Mouse (Mus musculus) frontal cortex, postnatal 25 days (tissue): ENCODE data around the gene Hoxc5.

Experiments used
- DNase-seq, 2 experiments: peaks; one replicate each; pipeline ENCODE4 v3.0.0; 2022; ENCODE audit warnings: low spot score in 2 of 2

Gene Hoxc5

DNA sequence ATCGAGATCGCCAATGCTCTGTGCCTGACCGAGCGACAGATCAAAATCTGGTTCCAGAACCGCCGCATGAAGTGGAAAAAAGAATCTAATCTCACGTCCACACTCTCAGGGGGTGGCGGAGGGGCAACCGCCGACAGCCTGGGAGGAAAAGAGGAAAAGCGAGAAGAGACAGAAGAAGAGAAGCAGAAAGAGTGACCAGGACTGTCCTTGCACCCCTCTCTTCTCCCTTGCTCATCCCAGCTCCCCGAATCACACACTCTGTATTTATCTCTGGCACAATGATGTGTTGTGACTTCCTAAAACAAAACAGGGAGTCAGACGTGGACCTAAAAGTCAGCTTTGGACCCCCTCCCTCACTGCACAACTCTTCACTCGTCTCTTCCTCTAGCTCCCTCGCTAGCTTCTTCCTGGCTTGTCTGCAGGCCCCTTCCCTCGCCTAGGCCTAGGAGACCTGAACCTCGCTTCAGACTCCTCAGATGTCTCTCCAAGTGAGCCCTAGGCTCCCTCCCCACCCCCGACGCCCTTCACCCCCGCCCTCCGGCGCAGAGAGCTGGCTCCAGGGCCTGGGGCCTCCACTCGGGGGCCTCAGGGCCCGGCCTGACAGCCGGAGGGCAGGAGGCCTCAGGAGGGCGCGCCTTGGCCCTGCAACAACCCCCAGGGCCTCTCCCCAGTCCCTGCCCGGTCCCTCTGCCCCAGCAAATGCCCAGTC is 43.8 kb downstream of the Hoxc5 start:
- DNase-seq: no peak

DNA sequence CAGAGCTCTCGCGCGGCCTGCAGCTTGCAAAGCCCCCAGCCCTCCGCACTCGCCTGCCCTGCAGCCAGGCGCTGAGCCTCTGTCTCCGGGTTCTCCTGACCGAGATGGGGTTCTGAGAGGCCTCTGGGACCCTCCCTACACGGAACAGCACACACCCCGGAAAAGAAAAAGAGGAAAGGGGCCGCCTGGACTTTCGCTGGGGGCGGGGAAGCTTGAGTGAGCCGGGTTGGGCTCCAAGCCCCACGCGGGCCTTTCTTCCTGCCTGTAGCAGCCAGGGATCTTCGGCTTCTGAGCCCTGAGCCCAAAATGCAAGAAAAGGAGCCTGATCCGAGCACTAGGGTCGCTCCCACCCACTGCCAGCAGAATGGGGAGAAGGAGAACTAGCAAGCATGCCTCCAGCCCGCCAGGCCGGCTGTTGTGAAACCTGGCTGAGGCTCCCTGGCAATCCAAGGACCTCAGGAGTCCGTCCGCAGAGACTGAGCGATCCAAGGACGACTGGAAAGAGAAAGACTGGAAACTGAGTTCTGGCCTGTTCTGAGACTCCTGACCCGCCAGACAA is 44.8 kb downstream of the Hoxc5 start:
- no peak for DNase-seq

DNA sequence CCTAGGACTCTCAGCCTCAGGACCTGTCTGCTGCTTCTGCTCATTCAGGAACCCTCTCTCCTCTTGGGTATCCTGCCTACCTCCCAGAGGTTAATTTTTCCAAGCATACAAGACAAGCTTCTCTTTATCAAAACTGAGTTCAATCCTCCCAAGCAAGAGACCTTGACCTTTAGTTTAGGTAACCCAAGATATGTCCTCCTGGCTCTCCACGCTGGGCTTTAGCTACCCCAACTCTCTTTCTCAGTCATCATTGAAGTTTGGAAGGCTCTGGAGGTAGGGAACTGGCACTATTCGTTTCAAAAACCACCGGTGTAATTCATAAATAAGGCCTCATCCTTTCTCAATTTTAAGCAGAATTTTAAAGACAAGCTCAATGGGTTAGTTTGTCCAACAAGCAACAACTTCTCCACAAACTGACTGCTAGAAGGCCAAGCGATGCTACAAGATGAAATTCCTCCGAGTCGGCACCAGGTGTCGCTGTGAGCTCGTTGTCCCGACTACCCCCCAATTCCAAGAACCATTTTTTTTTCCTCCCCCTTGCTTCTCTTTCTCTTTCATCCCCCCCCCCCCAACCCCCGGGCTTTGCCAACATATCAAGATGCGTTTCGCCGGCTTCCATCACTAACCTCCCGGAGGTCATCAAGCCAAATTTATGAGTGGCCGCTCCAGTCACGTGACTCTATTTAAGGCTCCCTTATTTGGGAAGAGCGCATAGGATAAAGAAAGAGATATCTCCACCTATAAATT is 46.2 kb downstream of the Hoxc5 start:
- no peak for DNase-seq

DNA sequence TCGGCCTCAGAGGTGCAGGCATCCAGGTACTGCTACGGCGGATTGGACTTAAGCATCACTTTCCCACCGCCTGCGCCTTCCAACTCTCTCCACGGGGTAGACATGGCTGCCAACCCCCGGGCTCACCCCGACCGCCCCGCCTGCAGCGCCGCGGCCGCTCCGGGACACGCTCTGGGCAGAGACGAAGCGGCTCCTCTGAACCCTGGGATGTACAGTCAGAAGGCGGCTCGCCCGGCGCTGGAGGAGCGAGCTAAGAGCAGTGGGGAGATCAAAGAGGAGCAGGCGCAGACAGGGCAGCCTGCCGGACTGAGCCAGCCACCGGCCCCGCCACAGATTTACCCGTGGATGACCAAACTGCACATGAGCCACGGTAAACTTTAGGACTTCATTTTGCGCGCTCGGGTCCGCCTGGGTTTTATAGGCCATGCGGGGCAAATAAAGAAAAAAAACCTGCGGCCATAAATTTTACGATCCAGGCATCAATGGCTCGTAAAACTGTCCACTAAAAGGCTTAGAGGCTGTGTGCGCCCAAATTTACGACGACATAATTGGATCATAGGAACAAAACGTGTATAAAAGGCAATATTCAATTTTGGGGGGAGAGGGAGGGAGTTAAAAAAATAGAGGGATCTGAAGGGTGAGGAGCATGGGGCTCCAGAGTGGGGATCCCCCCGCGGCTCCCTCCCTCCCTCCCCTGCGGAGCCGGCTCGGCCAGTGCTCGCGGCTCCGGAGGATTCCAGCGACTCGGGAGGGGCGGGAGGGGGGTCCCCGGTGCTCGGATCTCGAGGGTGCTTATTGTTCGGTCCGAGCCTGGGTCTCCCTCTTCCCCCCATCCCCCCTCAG is 47.1 kb downstream of the Hoxc5 start:
- DNase-seq: no peak

DNA sequence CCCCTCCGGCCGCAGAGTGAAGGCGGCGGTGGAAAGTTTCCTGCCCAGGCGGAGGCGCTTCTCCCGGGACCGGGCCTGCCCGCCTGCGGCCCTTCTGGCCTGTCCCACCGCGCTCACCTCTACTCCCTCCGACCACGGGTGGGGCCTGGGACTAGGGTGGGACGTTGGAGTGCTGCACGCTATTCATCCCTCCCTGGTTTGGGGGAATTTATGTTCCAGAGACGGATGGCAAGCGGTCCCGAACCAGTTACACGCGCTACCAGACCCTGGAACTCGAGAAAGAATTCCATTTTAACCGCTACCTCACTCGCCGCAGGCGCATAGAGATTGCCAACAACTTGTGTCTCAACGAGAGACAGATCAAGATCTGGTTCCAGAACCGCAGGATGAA is 47.8 kb downstream of the Hoxc5 start:
- DNase-seq: no peak

DNA sequence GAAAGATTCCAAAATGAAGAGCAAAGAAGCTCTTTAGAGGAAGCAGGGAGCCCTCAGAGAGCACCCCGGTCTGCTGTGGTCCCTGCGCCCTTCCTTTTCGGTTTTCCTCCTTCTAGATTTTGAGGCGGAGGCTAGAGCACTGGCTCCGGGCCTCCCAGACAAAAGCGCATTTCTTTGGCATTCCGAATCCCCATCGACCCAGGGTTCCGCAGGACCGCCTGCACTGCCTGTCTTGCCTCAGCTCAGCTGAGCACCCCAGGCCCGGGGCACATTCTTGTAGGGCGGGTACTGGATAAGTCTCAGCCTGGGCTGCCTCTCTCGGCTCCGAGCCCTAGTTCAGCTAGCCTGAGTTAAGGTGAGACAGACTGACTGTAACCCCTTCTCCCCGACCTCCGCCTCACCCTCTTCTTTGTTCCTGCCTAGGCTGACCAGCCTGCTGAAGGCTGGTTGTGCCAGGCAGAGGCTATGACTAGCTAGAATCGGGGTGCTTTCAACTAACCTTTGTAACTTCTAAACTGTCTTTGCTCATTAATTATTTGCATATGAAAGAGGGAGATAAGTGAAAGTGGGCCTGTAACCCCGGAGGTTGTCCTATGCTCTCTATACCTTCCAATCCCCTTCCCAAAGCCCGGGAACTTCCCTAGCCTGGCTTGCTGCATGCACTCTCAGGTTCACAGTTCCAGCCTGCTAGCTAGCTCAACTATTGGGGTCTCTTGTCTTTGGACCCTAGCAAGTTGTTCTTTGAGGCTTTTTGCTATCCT is 48.3 kb downstream of the Hoxc5 start:
- no peak for DNase-seq

DNA sequence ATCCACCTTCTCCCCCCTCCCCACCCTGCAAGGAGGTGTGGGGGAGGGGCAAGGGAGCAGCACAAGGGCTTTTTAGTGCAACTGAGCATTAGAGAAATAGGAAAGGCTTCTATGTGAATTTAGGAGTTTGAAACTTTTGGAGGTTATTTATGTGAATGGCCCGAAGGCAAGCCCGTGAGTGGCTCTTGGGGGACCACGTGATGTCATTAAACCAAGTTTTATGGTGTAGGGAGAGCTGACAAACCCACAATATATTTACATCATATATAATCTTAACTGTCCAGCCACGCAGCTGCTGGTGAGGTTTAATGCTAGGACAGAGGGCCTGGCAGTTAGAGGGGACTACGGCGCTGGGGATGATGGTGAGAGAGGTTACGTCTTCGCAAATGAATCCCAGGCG is 51.4 kb downstream of the Hoxc5 start, which contains the start of gene Hoxc4:
Gene Hoxc4, plus strand, starts transcription at position 299 of the 400 bp plus-strand sequence.
- DNase-seq: no peak

DNA sequence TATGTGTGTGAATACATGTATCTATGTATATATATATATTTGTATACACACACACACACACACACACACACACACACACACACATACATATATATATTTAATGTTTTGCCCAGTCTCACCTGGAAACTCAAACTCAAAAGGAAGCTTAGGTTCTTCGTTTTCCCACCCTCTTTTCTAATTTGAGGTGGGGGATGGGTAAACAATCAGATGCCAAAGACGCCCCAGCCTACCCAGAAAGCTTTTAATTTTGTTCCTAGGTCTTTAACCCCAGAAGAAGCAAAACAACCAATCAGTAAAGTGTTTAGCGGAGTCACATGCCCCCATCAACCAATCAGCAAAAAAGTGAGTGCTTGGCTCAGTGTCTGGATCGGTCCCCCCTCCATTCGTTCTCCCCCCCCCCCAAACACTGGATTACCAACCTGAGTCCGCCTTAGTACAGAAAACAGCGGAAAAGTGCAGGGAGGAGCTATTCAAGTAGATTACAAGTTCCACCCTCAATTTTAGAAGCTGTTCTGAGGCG is 53.7 kb downstream of the Hoxc5 start:
- no peak for DNase-seq

DNA sequence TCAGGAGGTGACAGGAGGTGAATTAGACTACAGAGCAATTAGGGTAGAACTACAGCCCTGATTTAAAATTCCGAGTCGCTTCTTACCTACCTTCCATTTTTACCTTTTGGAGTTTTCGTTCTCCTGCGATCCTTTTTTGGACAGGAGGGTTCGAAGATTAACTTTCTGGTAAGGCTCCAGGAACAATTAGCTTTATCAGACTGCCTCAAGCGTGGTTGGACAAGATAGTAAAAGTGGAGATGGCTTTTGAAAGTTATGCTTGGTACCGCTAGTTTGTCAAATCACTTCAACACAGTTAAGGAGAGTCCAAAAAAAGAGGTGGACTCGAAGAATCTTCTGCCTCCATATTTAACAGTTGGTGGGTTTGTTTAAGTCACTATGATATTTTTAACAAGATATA is 54.3 kb downstream of the Hoxc5 start:
- no peak for DNase-seq

DNA sequence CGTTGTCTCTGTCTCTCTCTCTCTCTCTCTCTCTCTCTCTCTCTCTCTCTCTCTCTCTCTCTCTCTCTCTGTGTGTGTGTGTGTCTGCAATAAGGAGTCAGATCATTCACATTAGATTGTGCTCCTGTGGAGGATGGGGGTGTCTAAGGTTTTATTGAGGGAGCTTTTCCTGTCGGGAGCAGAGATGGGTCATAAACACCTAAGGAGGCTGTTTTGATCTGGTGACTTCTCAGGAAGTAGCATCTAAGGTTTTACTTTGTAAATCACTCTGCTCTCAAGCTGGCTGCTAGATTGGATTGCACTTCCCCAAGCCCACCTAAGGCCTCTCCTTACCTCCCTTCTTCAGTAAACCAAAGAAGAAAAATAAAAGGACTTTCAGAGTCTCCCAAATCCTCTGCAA is 56.9 kb downstream of the Hoxc5 start:
- no peak for DNase-seq

DNA sequence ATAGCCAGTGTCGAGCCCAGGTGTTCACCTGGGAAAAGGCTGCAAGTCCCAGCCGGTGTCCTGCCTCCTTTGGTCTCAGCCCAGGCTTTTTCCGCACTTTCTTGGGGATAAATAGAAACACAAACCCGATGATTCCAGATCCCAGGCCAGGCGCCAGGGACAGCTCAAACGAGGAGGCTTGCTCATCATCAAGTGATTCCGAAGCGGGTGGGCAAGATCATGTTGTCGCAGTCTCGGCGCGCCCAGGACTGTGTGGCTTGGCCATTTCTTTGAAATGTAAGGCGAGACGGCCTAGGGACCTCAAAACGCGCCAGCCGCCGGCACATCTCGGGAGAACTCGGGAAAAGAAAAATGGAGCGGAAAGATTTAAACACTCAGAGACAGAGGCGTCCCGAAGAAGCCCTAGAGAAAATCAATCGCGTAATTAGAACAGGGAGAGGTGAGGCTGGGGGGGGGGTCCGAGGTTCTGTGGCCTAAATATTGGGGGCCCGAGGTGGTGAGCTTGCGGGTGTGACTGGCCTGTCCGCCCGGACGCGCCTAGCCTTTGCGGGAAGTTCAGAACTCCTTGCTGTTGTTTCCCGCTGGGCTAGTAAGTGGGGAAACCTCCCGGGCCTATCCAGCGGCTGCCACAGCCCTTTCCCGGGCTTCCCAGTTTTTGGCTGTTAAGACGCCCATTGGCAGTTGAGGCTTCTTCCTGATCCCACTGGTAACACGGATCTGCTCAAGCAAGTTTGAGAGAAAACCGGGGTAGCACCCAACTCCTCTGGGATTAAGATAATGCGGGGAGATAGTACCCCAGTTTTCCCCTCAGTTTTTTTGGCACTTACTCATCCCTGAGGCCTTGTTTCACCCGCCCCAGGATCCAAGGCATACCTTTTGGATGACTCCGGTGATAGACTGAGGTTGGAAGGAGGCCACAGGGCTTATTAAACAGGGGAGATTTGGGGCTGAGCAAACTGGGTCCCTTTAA is 60.3 kb downstream of the Hoxc5 start:
- DNase-seq: no peak

DNA sequence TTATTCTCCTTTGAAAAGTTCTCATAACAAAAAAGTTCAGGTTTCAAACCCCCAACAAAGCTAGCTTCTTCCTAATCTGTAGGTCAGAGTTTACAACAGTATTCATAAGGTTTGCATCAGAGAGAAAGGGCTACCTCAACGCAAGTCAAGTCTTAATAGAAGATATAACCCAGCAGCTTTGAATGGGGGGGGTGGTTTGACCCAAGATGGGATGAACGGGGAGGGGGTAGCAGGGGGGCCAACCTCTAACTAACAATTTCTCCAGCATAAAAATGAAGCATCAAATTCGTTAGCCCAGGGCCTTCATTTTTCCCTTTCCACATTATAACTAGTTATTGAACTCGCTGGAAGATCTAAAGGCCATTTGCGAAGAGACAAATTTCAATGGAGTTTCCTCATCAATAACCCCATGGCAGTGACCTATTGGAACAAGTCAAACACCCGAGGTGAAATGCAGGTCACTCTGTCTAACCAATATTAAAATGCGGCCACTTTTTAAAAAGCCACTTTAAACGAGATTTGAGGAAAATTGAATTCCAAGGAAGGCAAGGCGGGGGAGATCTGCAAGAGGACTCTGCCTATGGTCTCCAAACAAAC is 61.8 kb downstream of the Hoxc5 start:
- no peak for DNase-seq

DNA sequence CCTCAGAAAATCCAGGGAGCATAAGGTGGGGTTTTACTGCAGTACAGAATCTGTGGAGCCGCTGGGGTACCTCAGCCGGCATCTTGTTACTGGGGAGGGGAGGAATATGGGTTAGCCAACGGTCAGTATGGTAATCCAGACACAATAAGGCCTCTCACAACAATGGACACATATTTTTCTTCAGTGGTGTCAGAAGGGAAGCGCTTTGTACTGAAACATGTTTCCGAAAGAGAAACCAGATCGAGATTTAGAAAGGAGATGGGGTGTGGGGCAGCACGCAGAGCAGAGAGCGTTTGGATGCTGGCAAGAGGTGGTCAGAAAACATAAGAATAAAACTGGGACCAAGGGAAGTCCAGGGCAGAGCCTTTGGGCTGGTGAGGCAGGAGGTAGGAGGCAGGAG is 62.9 kb downstream of the Hoxc5 start:
- no peak for DNase-seq

DNA sequence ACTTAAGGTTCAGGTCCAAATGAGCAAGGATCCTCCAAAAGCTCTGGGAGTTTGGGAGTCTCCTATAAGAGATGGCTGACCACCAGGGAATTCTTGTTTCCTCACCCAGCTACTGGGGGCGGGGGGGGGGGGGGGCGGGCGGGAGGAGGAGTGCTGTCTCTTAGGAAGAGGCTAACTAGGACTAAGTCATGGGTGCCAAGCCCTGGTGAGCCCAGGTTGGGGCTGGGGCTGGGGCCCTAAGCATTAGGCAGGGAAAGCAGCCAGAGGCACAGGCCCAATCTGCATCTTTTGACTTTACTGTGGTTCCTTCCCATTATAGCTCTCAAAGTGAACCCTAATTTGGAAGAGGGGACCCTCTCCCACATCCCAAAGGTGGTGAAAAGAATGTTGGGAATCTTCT is 64.9 kb downstream of the Hoxc5 start:
- DNase-seq: no peak

DNA sequence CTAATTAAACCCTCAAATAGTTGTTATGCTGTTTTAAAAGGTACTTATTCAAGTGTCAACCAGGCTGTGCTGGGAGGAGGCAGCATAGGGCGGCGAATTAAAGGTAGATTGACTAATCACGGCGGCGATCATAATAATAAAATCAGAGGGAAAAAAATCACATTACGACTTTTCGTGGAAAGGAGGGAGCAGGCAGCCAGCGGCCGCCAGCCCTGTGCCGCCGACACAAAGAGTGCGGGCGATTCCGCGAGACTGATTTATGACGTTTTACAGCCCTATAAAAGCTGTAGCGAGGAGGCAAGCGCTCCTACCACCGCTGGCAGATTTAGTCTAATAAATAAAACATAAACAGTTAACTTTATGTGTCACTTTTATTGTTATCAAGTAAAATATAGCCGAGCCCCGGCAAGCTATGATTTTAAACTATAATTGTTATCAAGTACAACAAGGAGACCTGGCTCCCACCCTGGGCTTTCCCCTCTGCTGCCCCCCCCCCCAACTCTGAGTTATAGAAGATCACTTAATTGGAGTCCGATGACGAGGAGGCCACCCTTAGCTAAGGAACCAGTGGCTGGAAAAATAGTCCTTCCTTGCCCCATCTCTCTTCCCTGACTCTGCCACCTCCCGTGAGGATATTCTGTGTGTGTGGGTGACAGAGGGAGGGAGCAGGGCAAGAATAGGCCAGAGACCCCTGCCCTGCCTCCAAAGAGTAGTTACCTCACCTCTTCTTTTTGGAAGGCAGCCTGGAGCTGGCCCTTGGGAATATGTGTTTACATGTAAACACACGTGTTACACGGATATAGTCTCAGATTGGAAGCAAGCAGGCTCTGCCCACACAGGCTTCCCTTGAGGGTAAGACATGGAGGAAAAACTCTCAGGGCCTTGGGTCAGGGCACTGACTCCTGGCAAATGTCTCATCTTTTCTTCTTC is 65.7 kb downstream of the Hoxc5 start:
- no peak for DNase-seq

DNA sequence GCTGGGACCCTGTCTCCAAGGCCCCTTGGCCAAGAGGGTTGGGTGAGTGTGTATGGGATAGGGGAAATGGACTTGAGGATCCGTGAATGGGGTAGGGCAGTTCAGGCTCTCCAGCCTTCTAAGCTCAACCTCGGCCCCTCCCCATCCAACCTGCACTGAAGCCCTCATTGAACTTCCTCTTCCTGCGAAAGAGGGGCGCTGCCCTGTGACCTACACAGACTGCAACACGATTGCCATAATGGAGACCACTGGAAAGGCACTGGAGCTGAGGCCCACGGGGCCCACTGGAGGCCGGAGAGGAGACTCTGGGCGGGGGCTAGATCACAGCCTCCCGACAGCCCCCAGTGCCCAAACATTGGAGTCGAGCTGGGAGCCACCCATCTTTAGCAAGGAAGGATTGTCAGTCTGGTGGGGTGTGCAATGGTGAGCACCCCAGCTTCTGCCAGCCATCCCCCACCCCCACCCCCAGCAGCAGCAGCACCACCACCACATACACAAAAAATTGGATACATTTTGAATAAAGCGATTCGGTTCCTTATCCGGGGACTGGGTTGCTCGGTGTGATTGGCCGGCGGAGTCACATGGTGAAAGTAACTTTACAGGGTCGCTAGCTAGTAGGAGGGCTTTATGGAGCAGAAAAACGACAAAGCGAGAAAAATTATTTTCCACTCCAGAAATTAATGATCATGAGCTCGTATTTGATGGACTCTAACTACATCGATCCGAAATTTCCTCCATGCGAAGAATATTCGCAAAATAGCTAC is 67.0 kb downstream of the Hoxc5 start:
- DNase-seq: no peak

DNA sequence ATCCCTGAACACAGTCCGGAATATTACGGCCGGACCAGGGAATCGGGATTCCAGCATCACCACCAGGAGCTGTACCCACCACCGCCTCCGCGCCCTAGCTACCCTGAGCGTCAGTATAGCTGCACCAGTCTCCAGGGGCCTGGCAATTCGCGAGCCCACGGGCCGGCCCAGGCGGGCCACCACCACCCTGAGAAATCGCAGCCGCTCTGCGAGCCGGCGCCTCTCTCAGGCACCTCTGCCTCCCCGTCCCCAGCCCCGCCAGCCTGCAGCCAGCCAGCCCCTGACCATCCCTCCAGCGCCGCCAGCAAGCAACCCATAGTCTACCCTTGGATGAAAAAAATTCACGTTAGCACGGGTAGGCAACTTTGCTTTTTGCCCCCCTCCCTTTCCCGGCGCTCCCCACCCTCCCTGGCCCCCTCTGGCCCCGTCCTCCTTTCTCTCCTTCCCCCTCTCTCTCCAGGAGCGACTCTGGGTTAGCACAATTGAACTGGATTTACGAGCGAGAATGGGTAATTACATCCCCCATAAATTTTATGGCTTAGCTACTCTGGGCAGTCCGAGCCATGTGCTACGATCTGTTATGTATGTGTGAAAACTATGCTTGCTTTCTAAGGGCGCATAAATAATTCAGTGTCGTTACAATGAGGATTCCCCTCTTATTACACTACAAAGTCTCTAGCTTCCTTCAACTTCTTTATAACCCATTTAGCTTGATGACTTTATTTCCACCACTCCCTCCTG is 67.7 kb downstream of the Hoxc5 start:
- DNase-seq: no peak
